Mouse (Mus musculus) cerebellum, postnatal 25 days (tissue): Measurements from ENCODE around the gene Epo.
A peak's percentile ranks its signal among the peaks of the same experiment; 100 is the strongest.

ENCODE experiments used
- DNase-seq, 2 experiments: peaks; one replicate each; pipeline ENCODE4 v3.0.0; 2021; ENCODE audit warnings: mixed read lengths in 2 of 2

Gene Epo

GRCm38 (mm10) chr5:137539291-137539801, 6.3 kb upstream of the Epo start:
- DNase-seq = peak; percentile 79 to 82

GRCm38 (mm10) chr5:137537461-137537860, 4.4 kb upstream of the Epo start:
- DNase-seq = peak in 1 of 2 experiments; percentile 6

DNA sequence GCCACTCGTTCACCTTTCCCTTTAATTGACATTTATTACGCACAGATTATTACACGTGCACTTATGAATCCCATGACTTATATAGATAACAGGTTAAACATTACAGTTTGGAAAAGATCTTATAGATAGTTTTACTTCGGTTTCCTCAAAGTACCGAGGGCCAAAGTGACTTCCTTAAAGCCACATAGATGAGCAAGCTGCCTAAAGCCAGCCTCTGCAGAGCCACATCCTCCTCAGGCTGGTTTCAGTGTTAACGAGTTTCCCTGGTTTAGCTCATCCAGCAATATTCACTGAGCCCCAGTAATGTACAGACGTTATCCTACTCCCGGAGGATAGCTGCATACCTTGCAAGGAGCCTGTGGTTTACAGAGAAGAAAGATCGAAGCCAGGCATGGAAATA, 2.3 kb upstream of the Epo start:
- no peak for DNase-seq

DNA sequence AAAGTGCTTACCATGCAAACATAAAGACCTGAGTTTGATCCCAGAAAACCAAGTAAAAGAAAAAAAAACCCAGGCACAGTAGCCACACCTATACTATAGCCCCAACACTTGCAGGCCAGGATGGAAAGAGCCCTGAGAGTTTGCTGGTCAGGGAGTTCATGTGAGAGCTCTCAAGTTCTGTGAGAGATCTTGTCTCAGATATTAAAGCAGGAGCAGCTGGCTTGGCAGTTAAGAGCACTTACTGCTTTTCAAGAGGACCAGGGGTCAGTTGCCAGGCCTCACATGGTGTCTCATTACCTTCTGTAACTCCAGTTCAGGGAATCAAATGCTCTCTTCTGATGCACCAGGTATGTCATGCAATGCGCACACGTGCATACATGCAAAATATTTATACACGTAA, 1.7 kb upstream of the Epo start:
- peak in 1 of 2 experiments; percentile 6 for DNase-seq

DNA sequence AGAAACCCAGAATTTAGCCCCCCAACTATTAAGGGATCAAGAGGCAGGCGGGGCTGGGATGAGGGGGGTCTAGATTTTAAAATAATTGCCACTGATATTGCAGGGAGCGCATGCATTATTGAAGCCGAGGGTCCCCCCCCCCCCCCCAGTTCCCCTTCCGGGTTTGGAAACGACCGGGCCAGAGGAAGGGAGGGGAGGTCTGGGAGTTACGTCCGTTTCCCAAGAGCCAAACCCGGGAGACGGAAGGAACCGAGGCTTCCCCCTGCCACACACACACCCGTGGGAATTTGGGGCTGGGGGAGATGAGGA, 280 bp downstream of the Epo start:
- DNase-seq = no peak

- DNase-seq = peak; percentile 49 to 57
These were observed 773 bp downstream of the Epo start for GRCm38 (mm10) chr5:137532131-137532807.

DNA sequence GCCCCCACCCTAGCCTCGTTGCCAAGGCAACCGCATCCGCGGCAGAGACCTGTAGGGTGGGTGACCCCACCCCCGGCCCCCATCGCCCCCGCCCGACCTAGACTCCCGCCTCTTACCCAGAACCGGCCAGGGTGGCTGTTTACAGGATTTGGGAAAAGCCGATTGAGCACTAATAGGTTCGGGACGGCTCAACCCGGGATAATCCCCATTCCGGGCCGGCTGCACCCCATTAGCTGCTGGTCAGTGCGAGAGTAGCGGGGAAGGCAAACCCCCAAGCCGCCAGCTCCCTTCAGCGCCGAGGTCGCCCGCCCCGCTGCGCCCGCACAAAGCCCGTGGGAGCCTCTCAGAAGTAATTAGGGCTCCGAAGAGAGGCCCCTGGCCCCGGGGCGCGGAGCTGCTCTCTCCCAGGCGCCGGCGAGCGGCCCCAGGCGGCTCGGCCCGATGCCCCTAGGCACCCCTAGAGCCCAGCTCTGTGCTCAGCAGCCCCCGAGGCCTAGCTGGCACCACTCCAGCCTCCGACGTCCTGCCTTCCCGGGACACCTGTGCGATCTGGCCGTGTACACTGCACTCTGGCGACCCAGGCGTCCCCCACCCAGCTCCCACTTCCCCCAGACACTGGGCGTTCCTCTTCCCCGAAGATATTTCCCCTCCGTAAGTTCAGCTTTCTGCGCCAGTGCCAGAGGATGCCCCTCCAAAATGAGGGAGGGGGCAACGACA, 1.5 kb downstream of the Epo start:
- DNase-seq = peak; percentile 67 to 79

- peak; percentile 63 to 79 for DNase-seq
These were observed 2.2 kb downstream of the Epo start for GRCm38 (mm10) chr5:137530588-137531413.

DNA sequence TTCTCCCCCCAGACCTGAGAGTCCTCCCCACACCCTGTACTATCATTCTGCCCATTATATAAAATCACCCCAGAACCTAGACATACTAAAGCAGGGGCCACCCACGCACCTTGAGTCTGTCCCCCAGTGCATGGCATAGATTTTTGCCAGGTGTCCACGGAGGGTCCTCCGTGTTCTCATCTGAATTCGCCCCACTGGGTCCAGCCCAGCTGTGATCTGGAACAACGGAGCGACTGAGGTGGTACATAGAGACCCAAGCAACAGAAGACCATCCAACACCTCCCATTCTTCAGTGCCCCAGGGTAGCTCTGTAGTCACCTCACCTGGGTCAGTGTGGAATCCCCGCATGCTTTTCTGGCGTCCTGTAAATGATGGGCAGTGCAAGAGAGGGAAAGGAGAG, 3.0 kb downstream of the Epo start:
- peak in 1 of 2 experiments; percentile 26 for DNase-seq

- DNase-seq = peak in 1 of 2 experiments; percentile 57
These were observed 3.6 kb downstream of the Epo start for GRCm38 (mm10) chr5:137529221-137529995.

- DNase-seq = peak in 1 of 2 experiments; percentile 46
These were observed 4.6 kb downstream of the Epo start for GRCm38 (mm10) chr5:137528247-137528968.

DNA sequence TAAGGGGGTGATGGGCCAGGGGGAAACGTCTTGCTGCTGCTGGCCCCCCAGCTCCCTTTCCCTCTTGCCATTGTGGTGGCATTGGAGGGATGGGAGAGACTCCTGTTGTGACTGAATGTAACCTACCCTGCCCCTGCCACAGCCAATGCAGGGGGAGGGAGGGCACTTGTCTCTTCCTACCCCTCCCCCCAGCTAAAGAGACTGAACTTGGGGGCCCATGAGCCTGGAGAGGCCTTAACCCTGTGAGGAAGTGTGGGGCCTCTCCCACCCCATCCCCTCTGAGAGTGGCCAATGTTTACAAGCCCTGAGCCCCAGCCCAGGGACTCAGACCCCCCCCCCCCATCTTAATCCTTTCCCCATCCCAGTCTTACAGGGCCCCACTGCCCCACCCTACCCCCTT, 5.6 kb downstream of the Epo start:
- no peak for DNase-seq

GRCm38 (mm10) chr5:137526192-137526936, 6.7 kb downstream of the Epo start:
- DNase-seq = peak; percentile 57 to 74

DNA sequence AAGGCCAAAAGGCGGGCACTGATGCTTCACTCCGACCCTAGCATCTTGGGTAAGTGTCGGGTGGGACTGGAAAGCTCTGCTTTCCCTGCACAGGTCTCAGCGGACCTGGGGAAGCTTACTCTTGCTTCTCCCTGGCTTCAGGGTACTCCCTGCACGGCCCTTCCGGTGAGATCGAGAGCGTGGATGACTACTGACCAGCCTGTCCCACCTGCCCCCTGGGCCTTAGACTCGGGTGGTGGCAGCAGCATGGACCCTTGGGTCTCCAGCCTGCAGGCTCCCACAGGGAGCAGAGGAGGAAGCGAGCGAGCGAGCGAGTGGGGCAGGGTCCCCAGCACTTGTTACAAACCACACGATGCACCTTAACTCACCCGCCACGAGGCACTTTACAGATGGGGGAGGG, 7.5 kb downstream of the Epo start:
- DNase-seq = peak in 1 of 2 experiments; percentile 23

GRCm38 (mm10) chr5:137524671-137525070, 8.4 kb downstream of the Epo start:
- DNase-seq = peak; percentile 42 to 44

GRCm38 (mm10) chr5:137524251-137524515, 8.9 kb downstream of the Epo start:
- no peak for DNase-seq

DNA sequence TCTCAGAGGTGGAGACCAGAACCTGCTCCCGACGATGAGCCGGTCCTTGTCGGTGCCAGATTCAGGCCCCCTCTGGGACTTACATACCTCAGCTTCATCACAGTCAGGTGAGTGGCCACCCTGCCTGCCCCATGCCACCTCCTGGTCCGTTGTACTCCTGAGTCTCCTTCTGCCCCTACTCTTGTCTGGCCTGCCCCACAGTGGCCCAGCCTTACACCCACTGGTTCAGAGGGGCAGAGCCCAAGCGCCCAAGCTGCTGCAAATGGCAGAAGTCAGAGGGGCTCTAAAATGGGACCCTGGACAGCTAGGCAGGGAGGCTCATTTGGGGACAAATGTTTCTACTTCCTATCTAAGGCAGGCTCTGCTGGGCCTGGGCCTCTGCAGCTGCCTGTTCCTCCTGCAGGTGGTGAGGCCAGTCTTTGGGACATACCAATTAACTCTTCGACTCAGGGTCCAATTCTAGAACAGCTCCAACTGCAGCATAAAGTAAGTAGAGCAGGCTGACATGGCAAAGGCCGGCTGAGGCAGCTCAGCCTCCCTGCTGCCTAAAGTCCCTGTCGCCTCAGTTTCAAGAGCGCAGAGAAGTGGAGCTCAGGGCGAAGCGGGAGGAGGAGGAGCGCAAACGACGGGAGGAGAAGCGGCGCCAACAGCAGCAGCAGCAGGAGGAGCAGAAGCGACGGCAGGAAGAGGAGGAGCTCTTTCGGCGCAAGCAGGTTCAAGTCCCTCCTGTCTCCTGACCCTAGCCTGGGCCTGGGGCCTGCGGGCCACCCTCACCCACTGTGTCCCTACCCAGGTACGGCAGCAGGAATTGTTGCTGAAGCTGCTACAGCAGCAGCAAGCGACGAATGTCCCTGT, 9.4 kb downstream of the Epo start:
- DNase-seq = peak in 1 of 2 experiments; percentile 41

DNA sequence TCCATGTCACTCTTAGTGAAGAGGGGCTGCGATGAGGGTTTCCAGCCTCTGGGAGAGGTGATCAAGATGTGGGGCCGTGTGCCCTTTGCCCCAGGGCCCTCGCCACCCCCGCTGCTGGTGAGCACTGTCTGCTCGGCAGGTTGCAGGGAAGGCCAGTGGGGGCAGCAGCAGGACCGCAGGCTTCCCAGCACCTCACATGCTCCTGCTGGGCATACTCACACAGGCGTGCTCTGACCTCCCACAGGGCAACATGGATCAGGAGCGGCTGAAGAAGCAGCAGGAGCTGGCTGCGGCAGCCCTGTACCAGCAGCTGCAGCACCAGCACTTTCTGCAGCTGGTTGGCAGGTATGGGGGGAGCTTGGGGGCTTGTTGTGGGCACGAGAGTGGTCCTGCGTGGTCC, 10.3 kb downstream of the Epo start:
- peak in 1 of 2 experiments; percentile 14 for DNase-seq

DNA sequence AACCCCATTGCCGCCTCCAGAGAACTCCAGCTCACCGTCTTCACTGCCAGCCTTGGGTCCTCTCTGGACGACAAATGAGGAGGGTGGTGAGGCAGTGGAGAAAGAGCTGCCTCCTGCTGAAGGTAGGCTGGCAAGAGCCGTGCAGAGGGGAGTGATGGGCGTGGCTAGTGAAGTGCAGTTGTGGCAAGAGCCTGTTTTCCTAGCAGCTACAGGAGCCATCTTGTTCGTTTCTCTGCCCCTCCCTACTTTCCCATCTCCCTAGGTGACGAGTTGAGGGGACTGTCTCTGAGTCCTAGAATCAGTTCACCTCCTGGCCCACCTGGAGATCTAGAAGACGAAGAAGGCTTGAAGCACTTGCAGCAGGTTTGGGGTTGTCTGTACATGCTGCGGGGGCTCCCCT, 11.2 kb downstream of the Epo start:
- DNase-seq = no peak
